Mouse (Mus musculus): Measurements from ENCODE around the gene Zw10.

The Zw10 gene

GRCm38 (mm10) chr9:49055333-49056205 lies at the start of gene Zw10:
Zw10 (plus strand) TSS chr9:49055613.
- DNase-seq (ENCODE audit: low read depth) = peak; percentile 90

- DNase-seq (ENCODE audit: low read depth) = no peak
Observed at GRCm38 (mm10) chr9:49015824-49016223, 39.6 kb upstream of the Zw10 start.

GRCm38 (mm10) chr9:49021289-49021688 lies 34.1 kb upstream of the Zw10 start:
- DNase-seq (ENCODE audit: low read depth) = no peak

- DNase-seq (ENCODE audit: low read depth) = no peak
Observed at GRCm38 (mm10) chr9:49023956-49024355, 31.5 kb upstream of the Zw10 start.

GRCm38 (mm10) chr9:49024529-49024928 lies 30.9 kb upstream of the Zw10 start:
- DNase-seq (ENCODE audit: low read depth) = no peak

- no peak for DNase-seq (ENCODE audit: low read depth)
Observed at GRCm38 (mm10) chr9:49034764-49035163, 20.6 kb upstream of the Zw10 start.

GRCm38 (mm10) chr9:49050901-49051300 lies 4.5 kb upstream of the Zw10 start:
- no peak for DNase-seq (ENCODE audit: low read depth)

- DNase-seq (ENCODE audit: low read depth) = peak; percentile 16
Observed at GRCm38 (mm10) chr9:49051349-49051748, 4.1 kb upstream of the Zw10 start.

- DNase-seq (ENCODE audit: low read depth) = no peak
Observed at GRCm38 (mm10) chr9:49054028-49054427, 1.4 kb upstream of the Zw10 start.

- DNase-seq (ENCODE audit: low read depth) = no peak
Observed at GRCm38 (mm10) chr9:49076847-49077246, 21.4 kb downstream of the Zw10 start.

GRCm38 (mm10) chr9:49081107-49081506 lies 25.7 kb downstream of the Zw10 start, which contains the start of gene Tmprss5:
Tmprss5 (plus strand) TSS chr9:49081260.
- no peak for DNase-seq (ENCODE audit: low read depth)

GRCm38 (mm10) chr9:49081561-49081960 lies 26.1 kb downstream of the Zw10 start:
- DNase-seq (ENCODE audit: low read depth) = peak; percentile 29

GRCm38 (mm10) chr9:49087317-49087716 lies 31.9 kb downstream of the Zw10 start:
- DNase-seq (ENCODE audit: low read depth) = no peak

- DNase-seq (ENCODE audit: low read depth) = no peak
Observed at GRCm38 (mm10) chr9:49098871-49099270, 43.5 kb downstream of the Zw10 start.

GRCm38 (mm10) chr9:49102328-49102727 lies 46.9 kb downstream of the Zw10 start:
- no peak for DNase-seq (ENCODE audit: low read depth)

- DNase-seq (ENCODE audit: low read depth) = no peak
Observed at GRCm38 (mm10) chr9:49109101-49109500, 53.7 kb downstream of the Zw10 start.

GRCm38 (mm10) chr9:49110476-49111220 lies 55.2 kb downstream of the Zw10 start:
- DNase-seq (ENCODE audit: low read depth) = no peak

GRCm38 (mm10) chr9:49111296-49111695 lies 55.9 kb downstream of the Zw10 start:
- DNase-seq (ENCODE audit: low read depth) = no peak

GRCm38 (mm10) chr9:49118271-49118825 lies 62.9 kb downstream of the Zw10 start:
- no peak for DNase-seq (ENCODE audit: low read depth)

- DNase-seq (ENCODE audit: low read depth) = no peak
Observed at GRCm38 (mm10) chr9:49119759-49120158, 64.3 kb downstream of the Zw10 start.

GRCm38 (mm10) chr9:49125706-49126105 lies 70.3 kb downstream of the Zw10 start:
- no peak for DNase-seq (ENCODE audit: low read depth)

Measured in fibroblast of lung, adult 2 months (primary cell).